Mouse (Mus musculus): Measurements from ENCODE around the gene Rassf7. TPM values are rescaled to one million over a fixed set of nuclear protein-coding genes. Genes with fewer than 3 reads are reported as not detected.

Gene Rassf7
- polyA plus RNA-seq, 1 experiment from 2014 or later, result 84.2 TPM

DNA sequence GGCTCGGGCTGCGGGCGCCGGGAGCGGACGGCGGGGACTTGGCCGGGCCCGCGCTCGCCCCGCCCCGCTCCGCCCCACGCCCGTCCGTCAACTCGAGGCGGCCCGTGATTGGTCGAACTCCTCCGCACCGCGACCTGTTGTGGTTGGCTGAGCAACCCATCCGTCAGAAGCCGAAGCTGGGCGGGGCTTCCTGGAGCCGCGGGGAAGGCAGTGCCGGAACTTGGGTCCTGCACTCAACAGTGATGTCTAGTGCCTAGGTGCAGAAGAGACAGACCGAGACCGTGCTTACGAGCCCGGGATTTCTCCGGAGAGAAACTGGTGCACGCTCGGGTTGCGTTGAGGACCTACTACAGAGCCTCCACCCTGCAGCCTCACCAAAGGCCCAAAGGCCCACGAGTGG lies 21.7 kb upstream of the Rassf7 start, which contains the start of the genes Hras and Lrrc56:
Gene Hras (minus strand): TSS at position 58 of the 400 bp plus-strand sequence.
Gene Lrrc56 (plus strand): TSS at position 210 of the 400 bp plus-strand sequence.
- WGBS, result under 1% methylated on average over 26 of the region's 39 CpGs

DNA sequence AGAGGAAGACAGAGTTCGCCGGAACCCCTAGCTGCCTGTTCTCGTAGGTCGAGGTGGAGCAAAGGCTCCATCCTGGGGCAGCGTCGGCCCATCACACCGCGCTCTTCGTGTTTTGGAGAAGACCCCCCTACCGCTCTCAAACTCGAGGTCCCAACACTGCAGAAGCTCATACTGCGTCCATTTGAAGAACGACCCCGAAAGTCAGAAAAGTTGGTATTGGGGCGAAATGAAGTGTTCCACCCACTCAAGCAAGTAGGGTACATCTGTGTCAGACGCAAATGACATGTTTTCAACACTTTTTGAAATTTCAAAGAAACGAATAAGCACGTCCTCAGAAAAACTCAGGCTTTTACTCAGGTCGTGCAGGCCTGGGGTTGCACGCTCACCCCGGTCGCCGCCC lies 21.3 kb upstream of the Rassf7 start:
- Histone ChIP-seq H3K4me1 (replicated peaks; ENCODE audit: control insufficient read depth, insufficient read depth) (peaks cover 6% of the 10 kb centered on the region; the same call in 1 of the 2 replicates), H3K36me3 (ENCODE audit: control insufficient read depth, insufficient read depth, low read length) (peaks cover 25% of the 10 kb centered on the region), H3K9ac (ENCODE audit: low read length) (peak overlapping the region; percentile 62), H3K27me3 (ENCODE audit: control insufficient read depth, insufficient read depth, low read length) (no peaks in the 10 kb centered on the region), H3K27ac (replicated peaks) (peak overlapping the region; percentile 91), H3K9me3 (ENCODE audit: control insufficient read depth, low read length) (no peaks in the 10 kb centered on the region), H3K4me2 (replicated peaks; ENCODE audit: low read depth) (peak overlapping the region; percentile 90), H3K4me3 (ENCODE audit: low read depth, low read length) (peak overlapping the region; percentile 76)
- ATAC-seq (ENCODE audit: low FRiP score, low TSS enrichment) (no peak), DNase-seq (ENCODE audit: low spot score) (no peak)
- 0% methylated on average over 23 of the region's 23 CpGs for WGBS
- TF ChIP-seq EP300 (optimal IDR thresholded peaks at IDR 0.05) (no peak), CTCF (IDR thresholded peaks at IDR 0.05; ENCODE audit: low read depth) (no peak)

More for the DNA sequence above, 21.7 kb upstream of the Rassf7 start, which contains the start of the genes Hras and Lrrc56:
- Histone ChIP-seq H3K36me3 (ENCODE audit: control insufficient read depth, insufficient read depth, low read length) (peaks cover 26% of the 10 kb centered on the region), H3K4me2 (replicated peaks; ENCODE audit: low read depth) (peak within 1 kb of the TSS; percentile 90), H3K4me3 (ENCODE audit: low read depth, low read length) (peak within 1 kb of the TSS; percentile 76), H3K4me1 (replicated peaks; ENCODE audit: control insufficient read depth, insufficient read depth) (peaks cover 6% of the 10 kb centered on the region; the same call in 1 of the 2 replicates), H3K9ac (ENCODE audit: low read length) (peak within 1 kb of the TSS; percentile 97), H3K9me3 (ENCODE audit: control insufficient read depth, low read length) (no peaks in the 10 kb centered on the region), H3K27ac (replicated peaks) (peak within 1 kb of the TSS; percentile 91), H3K27me3 (ENCODE audit: control insufficient read depth, insufficient read depth, low read length) (no peaks in the 10 kb centered on the region)
- DNase-seq (ENCODE audit: low spot score), result peak; percentile 99
- TF ChIP-seq EP300 (optimal IDR thresholded peaks at IDR 0.05), result no peak
- TF ChIP-seq CTCF (IDR thresholded peaks at IDR 0.05; ENCODE audit: low read depth), result no peak
- ATAC-seq (ENCODE audit: low FRiP score, low TSS enrichment), result peak; percentile 95

DNA sequence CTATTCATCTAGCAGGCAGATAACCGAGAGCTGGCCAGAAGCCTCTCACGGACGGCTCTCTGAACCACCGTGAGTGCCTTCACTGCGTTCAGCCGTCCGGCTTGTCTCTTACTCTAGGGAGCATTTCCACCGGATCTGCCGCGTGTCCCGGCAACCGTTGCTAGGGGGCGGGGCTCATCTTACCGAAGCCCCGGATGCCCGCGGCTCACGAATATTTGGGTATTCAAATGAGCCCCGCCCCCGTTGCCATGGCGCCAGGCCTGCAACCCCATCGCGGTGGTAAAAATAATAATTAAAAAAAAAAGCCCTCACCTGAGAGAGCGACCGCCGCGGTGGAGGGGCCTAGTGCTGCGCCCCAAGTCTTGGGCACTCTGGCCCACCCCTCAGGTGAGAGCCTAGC lies 20.8 kb upstream of the Rassf7 start:
- peak overlapping the region; percentile 62 for H3K9ac ChIP-seq (ENCODE audit: low read length)
- peaks cover 21% of the 10 kb centered on the region for H3K36me3 ChIP-seq (ENCODE audit: control insufficient read depth, insufficient read depth, low read length)
- H3K27ac ChIP-seq (replicated peaks), result peak overlapping the region; percentile 91; the same call in 1 of the 2 replicates
- H3K4me1 ChIP-seq (replicated peaks; ENCODE audit: control insufficient read depth, insufficient read depth), result peaks cover 6% of the 10 kb centered on the region; the same call in 1 of the 2 replicates
- WGBS, result under 1% methylated on average over 28 of the region's 28 CpGs
- no peaks in the 10 kb centered on the region for H3K27me3 ChIP-seq (ENCODE audit: control insufficient read depth, insufficient read depth, low read length)
- H3K4me3 ChIP-seq (ENCODE audit: low read depth, low read length), result peak overlapping the region; percentile 76
- H3K4me2 ChIP-seq (replicated peaks; ENCODE audit: low read depth), result peak overlapping the region; percentile 90
- TF ChIP-seq CTCF (IDR thresholded peaks at IDR 0.05; ENCODE audit: low read depth) (no peak), EP300 (optimal IDR thresholded peaks at IDR 0.05) (no peak)
- DNase-seq (ENCODE audit: low spot score), result peak; percentile 92
- H3K9me3 ChIP-seq (ENCODE audit: control insufficient read depth, low read length), result no peaks in the 10 kb centered on the region
- no peak for ATAC-seq (ENCODE audit: low FRiP score, low TSS enrichment)

DNA sequence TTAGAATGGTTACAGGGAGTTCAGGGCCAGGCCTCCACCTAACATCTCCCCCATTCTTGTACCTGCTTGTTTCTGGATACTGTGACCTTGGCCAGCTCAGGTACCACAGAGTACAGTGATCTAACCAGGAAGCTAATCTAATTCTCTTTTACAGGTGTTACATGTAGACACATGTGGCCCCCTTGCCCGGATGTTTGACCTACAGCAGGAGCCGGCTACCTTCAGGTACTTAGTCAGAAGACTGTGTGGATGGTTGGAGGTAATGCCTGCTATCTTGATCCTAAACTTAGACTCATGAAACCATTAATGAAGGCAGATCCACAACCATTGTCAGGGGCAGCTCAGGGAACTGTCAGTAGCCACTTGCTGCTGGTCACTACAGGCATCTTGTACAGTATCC lies 19.9 kb upstream of the Rassf7 start:
- ATAC-seq (ENCODE audit: low FRiP score, low TSS enrichment), result no peak
- Histone ChIP-seq H3K4me2 (replicated peaks; ENCODE audit: low read depth) (peak overlapping the region; percentile 90; the same call in 1 of the 2 replicates), H3K36me3 (ENCODE audit: control insufficient read depth, insufficient read depth, low read length) (peaks cover 11% of the 10 kb centered on the region), H3K27ac (replicated peaks) (no peak overlapping the region), H3K9ac (ENCODE audit: low read length) (no peak overlapping the region), H3K4me3 (ENCODE audit: low read depth, low read length) (no peak overlapping the region), H3K4me1 (replicated peaks; ENCODE audit: control insufficient read depth, insufficient read depth) (peaks cover 6% of the 10 kb centered on the region; the same call in 1 of the 2 replicates), H3K9me3 (ENCODE audit: control insufficient read depth, low read length) (no peaks in the 10 kb centered on the region), H3K27me3 (ENCODE audit: control insufficient read depth, insufficient read depth, low read length) (no peaks in the 10 kb centered on the region)
- DNase-seq (ENCODE audit: low spot score), result no peak
- WGBS, result 72% methylated on average over 2 of the region's 2 CpGs
- no peak for TF ChIP-seq EP300 (optimal IDR thresholded peaks at IDR 0.05)
- no peak for TF ChIP-seq CTCF (IDR thresholded peaks at IDR 0.05; ENCODE audit: low read depth)

DNA sequence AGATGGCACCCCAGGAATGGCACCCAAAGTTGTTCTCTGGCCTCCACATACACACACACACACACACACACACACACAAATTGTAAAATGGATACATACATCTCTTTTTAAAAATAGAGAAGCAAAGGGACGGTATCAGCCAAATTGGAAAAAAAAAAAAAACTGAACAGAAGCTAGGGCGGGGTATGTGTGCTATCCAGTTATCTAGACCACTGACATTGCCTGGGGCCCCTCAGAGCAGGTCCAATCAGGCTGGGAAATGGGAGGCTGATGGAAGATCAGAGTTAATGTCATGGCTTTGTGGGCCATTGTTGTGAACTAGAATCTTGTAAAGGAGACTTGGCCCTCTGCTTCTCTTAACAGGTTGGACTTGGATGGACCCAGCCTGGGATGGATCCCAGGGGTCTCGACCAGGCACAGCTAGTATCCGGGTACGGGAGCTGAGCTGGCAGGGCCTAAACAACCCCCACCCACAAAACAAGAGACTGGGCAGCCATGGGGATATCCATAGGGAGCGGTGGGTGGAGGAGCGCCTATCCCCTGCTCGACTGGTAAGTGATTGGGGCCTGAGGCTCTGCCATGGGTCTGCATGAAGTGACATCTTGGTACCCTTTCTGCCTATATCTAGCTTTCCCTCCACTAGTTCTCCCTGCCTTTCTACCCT lies 18.9 kb upstream of the Rassf7 start:
- Histone ChIP-seq H3K4me2 (replicated peaks; ENCODE audit: low read depth) (no peak overlapping the region), H3K4me1 (replicated peaks; ENCODE audit: control insufficient read depth, insufficient read depth) (peaks cover 6% of the 10 kb centered on the region; the same call in 1 of the 2 replicates), H3K36me3 (ENCODE audit: control insufficient read depth, insufficient read depth, low read length) (peaks cover 4% of the 10 kb centered on the region; the same call in 1 of the 2 replicates), H3K27me3 (ENCODE audit: control insufficient read depth, insufficient read depth, low read length) (no peaks in the 10 kb centered on the region), H3K4me3 (ENCODE audit: low read depth, low read length) (no peak overlapping the region), H3K27ac (replicated peaks) (no peak overlapping the region), H3K9ac (ENCODE audit: low read length) (no peak overlapping the region), H3K9me3 (ENCODE audit: control insufficient read depth, low read length) (no peaks in the 10 kb centered on the region)
- no peak for ATAC-seq (ENCODE audit: low FRiP score, low TSS enrichment)
- WGBS, result 88% methylated on average over 8 of the region's 8 CpGs
- DNase-seq (ENCODE audit: low spot score), result no peak
- TF ChIP-seq CTCF (IDR thresholded peaks at IDR 0.05; ENCODE audit: low read depth) (no peak), EP300 (optimal IDR thresholded peaks at IDR 0.05) (no peak)

DNA sequence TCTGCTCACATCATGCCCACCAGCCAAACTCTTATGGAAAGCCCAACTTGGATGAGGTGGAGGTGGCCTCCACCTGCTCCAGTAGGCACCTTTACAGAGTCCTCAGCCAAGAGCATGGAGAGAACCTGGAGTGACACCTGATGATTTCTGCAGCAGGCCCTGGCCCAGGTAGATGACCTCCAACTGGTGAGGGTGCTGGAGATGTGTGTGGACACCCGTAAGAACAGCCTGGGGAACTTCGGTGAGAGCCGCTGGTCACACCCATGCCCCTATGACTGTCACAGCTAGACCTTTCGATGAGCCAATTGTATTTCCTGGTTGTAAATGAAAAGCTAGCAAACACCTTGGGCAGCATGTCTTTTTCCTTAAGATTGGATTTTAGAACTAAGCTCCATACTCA lies 17.5 kb upstream of the Rassf7 start:
- Histone ChIP-seq H3K27ac (replicated peaks) (no peak overlapping the region), H3K9ac (ENCODE audit: low read length) (no peak overlapping the region), H3K4me2 (replicated peaks; ENCODE audit: low read depth) (no peak overlapping the region), H3K4me3 (ENCODE audit: low read depth, low read length) (no peak overlapping the region), H3K27me3 (ENCODE audit: control insufficient read depth, insufficient read depth, low read length) (no peaks in the 10 kb centered on the region), H3K4me1 (replicated peaks; ENCODE audit: control insufficient read depth, insufficient read depth) (0 out of 2 replicates have a peak, but pooled peaks cover 2% of the 10 kb centered on the region), H3K9me3 (ENCODE audit: control insufficient read depth, low read length) (no peaks in the 10 kb centered on the region), H3K36me3 (ENCODE audit: control insufficient read depth, insufficient read depth, low read length) (no peaks in the 10 kb centered on the region)
- 77% methylated on average over 4 of the region's 4 CpGs for WGBS
- no peak for ATAC-seq (ENCODE audit: low FRiP score, low TSS enrichment)
- no peak for DNase-seq (ENCODE audit: low spot score)
- TF ChIP-seq EP300 (optimal IDR thresholded peaks at IDR 0.05) (no peak), CTCF (IDR thresholded peaks at IDR 0.05; ENCODE audit: low read depth) (no peak)
